Mouse (Mus musculus): ENCODE data around the gene Rc3h1.

DNA sequence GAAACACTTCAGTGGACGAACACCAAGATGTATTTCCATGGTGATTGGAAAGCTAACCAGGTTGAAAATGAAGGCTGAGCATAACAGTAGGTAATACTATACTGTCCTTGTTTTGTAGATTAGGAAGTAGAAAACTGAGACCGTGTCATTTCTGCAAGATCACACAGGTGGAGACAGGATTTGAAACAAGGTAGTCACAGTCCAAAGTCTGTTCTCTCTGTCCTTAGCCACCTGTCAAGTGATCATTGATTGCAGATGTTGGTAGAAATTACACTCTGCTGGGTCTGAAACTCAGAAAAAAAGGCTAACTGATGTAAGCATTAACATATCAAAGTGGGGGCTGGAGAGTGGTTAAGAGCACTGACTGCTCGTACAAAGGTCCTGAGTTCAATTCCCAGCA lies 21.9 kb upstream of the Rc3h1 start:
- TF ChIP-seq CTCF (conservative IDR thresholded peaks at IDR 0.05; ENCODE audit: low read length) (no peak), NANOG (IDR thresholded peaks at IDR 0.05; ENCODE audit: borderline replicate concordance, low read length) (no peak), POU5F1 (IDR thresholded peaks at IDR 0.05; ENCODE audit: borderline replicate concordance, low read length) (no peak)
